Mouse (Mus musculus) testis, adult 2 months (tissue): ENCODE measurements around the gene Slain2.

Experiments
- CTCF ChIP-seq: fragments of 200-500 bp; IDR thresholded peaks from 2 replicates; pipeline ENCODE4 v1.5.1; 2012; ENCODE audit warnings: low read depth, mild to moderate bottlenecking, inconsistent platforms, low read length, moderate library complexity; ENCODE audit not compliant: control insufficient read depth, insufficient read depth, insufficient replicate concordance
- POLR2A ChIP-seq: fragments of 200-500 bp; IDR thresholded peaks from 2 replicates; pipeline ENCODE4 v1.6.1; 2012; ENCODE audit warnings: low read depth, mild to moderate bottlenecking, inconsistent platforms, low read length, moderate library complexity; ENCODE audit not compliant: control insufficient read depth

- TF ChIP-seq CTCF, result no peak
- TF ChIP-seq POLR2A, result no peak
These were observed 793 bp downstream of the Slain2 start for GRCm38 (mm10) chr5:72914633-72915561.
